Mouse (Mus musculus): ENCODE results near the gene Fto. TPM values are rescaled to one million over a fixed set of nuclear protein-coding genes. Genes with fewer than 3 reads are reported as not detected.

Gene Fto
- polyA plus RNA-seq, 1 experiment from 2014 or later: 110 TPM

GRCm38 (mm10) chr8:91281545-91281944 is 31.8 kb upstream of the Fto start:
- 89% methylated on average over 8 of the region's 8 CpGs for WGBS

GRCm38 (mm10) chr8:91282655-91283054 is 30.7 kb upstream of the Fto start:
- 83% methylated on average over 5 of the region's 5 CpGs for WGBS
- no peaks in the 10 kb centered on the region for H3K27me3 ChIP-seq (ENCODE audit: control insufficient read depth, insufficient read depth, low read length)
- no peak overlapping the region for H3K4me2 ChIP-seq
- H3K9ac ChIP-seq (ENCODE audit: low read length): no peak overlapping the region
- no peaks in the 10 kb centered on the region for H3K4me1 ChIP-seq (ENCODE audit: control insufficient read depth, insufficient read depth, low read length)
- ATAC-seq (ENCODE audit: low FRiP score) (no peak), DNase-seq (ENCODE audit: low spot score, missing footprints) (no peak)
- no peak overlapping the region for H3K27ac ChIP-seq (ENCODE audit: low read depth, low read length)
- H3K4me3 ChIP-seq (ENCODE audit: low read depth, low read length): no peak overlapping the region
- no peaks in the 10 kb centered on the region for H3K9me3 ChIP-seq (ENCODE audit: control insufficient read depth, low read length)
- H3K36me3 ChIP-seq (ENCODE audit: control insufficient read depth, insufficient read depth, low read length): no peaks in the 10 kb centered on the region

More at GRCm38 (mm10) chr8:91281545-91281944, 31.8 kb upstream of the Fto start:
- no peak overlapping the region for H3K4me3 ChIP-seq (ENCODE audit: low read depth, low read length)
- H3K9ac ChIP-seq (ENCODE audit: low read length): no peak overlapping the region
- H3K4me1 ChIP-seq (ENCODE audit: control insufficient read depth, insufficient read depth, low read length): no peaks in the 10 kb centered on the region
- no peaks in the 10 kb centered on the region for H3K9me3 ChIP-seq (ENCODE audit: control insufficient read depth, low read length)
- no peak overlapping the region for H3K27ac ChIP-seq (ENCODE audit: low read depth, low read length)
- no peak overlapping the region for H3K4me2 ChIP-seq
- ATAC-seq (ENCODE audit: low FRiP score) (no peak), DNase-seq (ENCODE audit: low spot score, missing footprints) (no peak)
- no peaks in the 10 kb centered on the region for H3K27me3 ChIP-seq (ENCODE audit: control insufficient read depth, insufficient read depth, low read length)
- no peaks in the 10 kb centered on the region for H3K36me3 ChIP-seq (ENCODE audit: control insufficient read depth, insufficient read depth, low read length)

GRCm38 (mm10) chr8:91283815-91284214 is 29.5 kb upstream of the Fto start:
- 93% methylated on average over 1 of the region's 1 CpGs for WGBS
- no peak overlapping the region for H3K4me2 ChIP-seq
- ATAC-seq (ENCODE audit: low FRiP score): no peak

GRCm38 (mm10) chr8:91286237-91286636 is 27.1 kb upstream of the Fto start:
- Histone ChIP-seq H3K27ac (ENCODE audit: low read depth, low read length) (no peak overlapping the region), H3K4me2 (no peak overlapping the region), H3K9ac (ENCODE audit: low read length) (no peak overlapping the region), H3K36me3 (ENCODE audit: control insufficient read depth, insufficient read depth, low read length) (no peaks in the 10 kb centered on the region), H3K4me3 (ENCODE audit: low read depth, low read length) (no peak overlapping the region), H3K27me3 (ENCODE audit: control insufficient read depth, insufficient read depth, low read length) (no peaks in the 10 kb centered on the region), H3K9me3 (ENCODE audit: control insufficient read depth, low read length) (no peaks in the 10 kb centered on the region), H3K4me1 (ENCODE audit: control insufficient read depth, insufficient read depth, low read length) (no peaks in the 10 kb centered on the region)
- DNase-seq (ENCODE audit: low spot score, missing footprints): no peak
- ATAC-seq (ENCODE audit: low FRiP score): no peak
- 88% methylated on average over 8 of the region's 8 CpGs for WGBS

More at GRCm38 (mm10) chr8:91283815-91284214, 29.5 kb upstream of the Fto start:
- Histone ChIP-seq H3K4me1 (ENCODE audit: control insufficient read depth, insufficient read depth, low read length) (no peaks in the 10 kb centered on the region), H3K27me3 (ENCODE audit: control insufficient read depth, insufficient read depth, low read length) (no peaks in the 10 kb centered on the region), H3K4me3 (ENCODE audit: low read depth, low read length) (no peak overlapping the region), H3K9ac (ENCODE audit: low read length) (no peak overlapping the region), H3K9me3 (ENCODE audit: control insufficient read depth, low read length) (no peaks in the 10 kb centered on the region), H3K27ac (ENCODE audit: low read depth, low read length) (no peak overlapping the region), H3K36me3 (ENCODE audit: control insufficient read depth, insufficient read depth, low read length) (no peaks in the 10 kb centered on the region)
- DNase-seq (ENCODE audit: low spot score, missing footprints): no peak

- Histone ChIP-seq H3K4me1 (ENCODE audit: control insufficient read depth, insufficient read depth, low read length) (no peaks in the 10 kb centered on the region), H3K27ac (ENCODE audit: low read depth, low read length) (no peak overlapping the region), H3K27me3 (ENCODE audit: control insufficient read depth, insufficient read depth, low read length) (no peaks in the 10 kb centered on the region), H3K4me2 (no peak overlapping the region), H3K9me3 (ENCODE audit: control insufficient read depth, low read length) (no peaks in the 10 kb centered on the region), H3K36me3 (ENCODE audit: control insufficient read depth, insufficient read depth, low read length) (no peaks in the 10 kb centered on the region), H3K9ac (ENCODE audit: low read length) (no peak overlapping the region), H3K4me3 (ENCODE audit: low read depth, low read length) (no peak overlapping the region)
- ATAC-seq (ENCODE audit: low FRiP score) (no peak), DNase-seq (ENCODE audit: low spot score, missing footprints) (no peak)
- 83% methylated on average over 4 of the region's 4 CpGs for WGBS
Observed at GRCm38 (mm10) chr8:91290576-91290975, 22.7 kb upstream of the Fto start.

GRCm38 (mm10) chr8:91295786-91296185 is 17.5 kb upstream of the Fto start:
- Histone ChIP-seq H3K27me3 (ENCODE audit: control insufficient read depth, insufficient read depth, low read length) (no peaks in the 10 kb centered on the region), H3K4me3 (ENCODE audit: low read depth, low read length) (no peak overlapping the region)

GRCm38 (mm10) chr8:91298672-91299071 is 14.7 kb upstream of the Fto start:
- Histone ChIP-seq H3K4me2 (no peak overlapping the region), H3K9me3 (ENCODE audit: control insufficient read depth, low read length) (no peaks in the 10 kb centered on the region), H3K27ac (ENCODE audit: low read depth, low read length) (no peak overlapping the region), H3K4me3 (ENCODE audit: low read depth, low read length) (no peak overlapping the region), H3K9ac (ENCODE audit: low read length) (no peak overlapping the region), H3K27me3 (ENCODE audit: control insufficient read depth, insufficient read depth, low read length) (no peaks in the 10 kb centered on the region), H3K4me1 (ENCODE audit: control insufficient read depth, insufficient read depth, low read length) (no peaks in the 10 kb centered on the region), H3K36me3 (ENCODE audit: control insufficient read depth, insufficient read depth, low read length) (no peaks in the 10 kb centered on the region)
- DNase-seq (ENCODE audit: low spot score, missing footprints) (no peak), ATAC-seq (ENCODE audit: low FRiP score) (no peak)
- 88% methylated on average over 2 of the region's 2 CpGs for WGBS

More at GRCm38 (mm10) chr8:91295786-91296185, 17.5 kb upstream of the Fto start:
- no peak overlapping the region for H3K27ac ChIP-seq (ENCODE audit: low read depth, low read length)
- no peak overlapping the region for H3K9ac ChIP-seq (ENCODE audit: low read length)
- no peak for DNase-seq (ENCODE audit: low spot score, missing footprints)
- H3K4me2 ChIP-seq: no peak overlapping the region
- ATAC-seq (ENCODE audit: low FRiP score): no peak
- WGBS: 94% methylated on average over 5 of the region's 5 CpGs
- H3K36me3 ChIP-seq (ENCODE audit: control insufficient read depth, insufficient read depth, low read length): no peaks in the 10 kb centered on the region
- no peaks in the 10 kb centered on the region for H3K4me1 ChIP-seq (ENCODE audit: control insufficient read depth, insufficient read depth, low read length)
- no peaks in the 10 kb centered on the region for H3K9me3 ChIP-seq (ENCODE audit: control insufficient read depth, low read length)

- H3K4me2 ChIP-seq: no peak overlapping the region
- ATAC-seq (ENCODE audit: low FRiP score): no peak
- H3K27ac ChIP-seq (ENCODE audit: low read depth, low read length): no peak overlapping the region
- WGBS: 89% methylated on average over 17 of the region's 17 CpGs
- H3K36me3 ChIP-seq (ENCODE audit: control insufficient read depth, insufficient read depth, low read length): 0 out of 2 replicates have a peak, but pooled peaks cover 2% of the 10 kb centered on the region
- no peak overlapping the region for H3K4me3 ChIP-seq (ENCODE audit: low read depth, low read length)
- no peak overlapping the region for H3K9ac ChIP-seq (ENCODE audit: low read length)
- H3K27me3 ChIP-seq (ENCODE audit: control insufficient read depth, insufficient read depth, low read length): no peaks in the 10 kb centered on the region
- DNase-seq (ENCODE audit: low spot score, missing footprints): no peak
- H3K4me1 ChIP-seq (ENCODE audit: control insufficient read depth, insufficient read depth, low read length): no peaks in the 10 kb centered on the region
- H3K9me3 ChIP-seq (ENCODE audit: control insufficient read depth, low read length): no peaks in the 10 kb centered on the region
Observed at GRCm38 (mm10) chr8:91304481-91305386, 8.6 kb upstream of the Fto start.

GRCm38 (mm10) chr8:91312342-91312741 is 983 bp upstream of the Fto start:
- peaks cover 15% of the 10 kb centered on the region for H3K4me1 ChIP-seq (ENCODE audit: control insufficient read depth, insufficient read depth, low read length)
- WGBS: 75% methylated on average over 2 of the region's 2 CpGs
- ATAC-seq (ENCODE audit: low FRiP score) (no peak), DNase-seq (ENCODE audit: low spot score, missing footprints) (no peak)
- peak overlapping the region; percentile 64 for H3K4me2 ChIP-seq
- no peak overlapping the region for H3K27ac ChIP-seq (ENCODE audit: low read depth, low read length)
- H3K4me3 ChIP-seq (ENCODE audit: low read depth, low read length): peak overlapping the region; percentile 83
- peak overlapping the region; percentile 48; the same call in 1 of the 2 replicates for H3K9ac ChIP-seq (ENCODE audit: low read length)
- H3K27me3 ChIP-seq (ENCODE audit: control insufficient read depth, insufficient read depth, low read length): no peaks in the 10 kb centered on the region
- H3K36me3 ChIP-seq (ENCODE audit: control insufficient read depth, insufficient read depth, low read length): no peaks in the 10 kb centered on the region
- no peaks in the 10 kb centered on the region for H3K9me3 ChIP-seq (ENCODE audit: control insufficient read depth, low read length)
